7 mouse cellular contexts compared by ENCODE assay signal in genomic region chr1:185331983-185332430, GRCm38 (mm10). TPM values are rescaled to one million over a fixed set of nuclear protein-coding genes. Genes with fewer than 3 reads are reported as not detected.
DNase-seq lines count a peak whose midpoint lies in the region; ATAC-seq lines count a peak whose summit lies in the region.

Gene Bpnt1, plus strand, starts transcription at chr1:185332149.

- no peaks in the 10 kb centered on the region for H3K4me1 ChIP-seq in intestine, embryonic 15.5 days (replicated peaks)
- peaks cover 55% of the 10 kb centered on the region for H3K4me1 ChIP-seq in midbrain, embryonic 10.5 days

- H3K36me3 ChIP-seq in intestine, embryonic 15.5 days = 0 out of 2 replicates have a peak, but pooled peaks cover under 1% of the 10 kb centered on the region
- peaks cover 8% of the 10 kb centered on the region for H3K36me3 ChIP-seq in midbrain, embryonic 10.5 days

- peak; percentile 94 to 96 for DNase-seq in adrenal gland, adult (ENCODE audit: inconsistent age in 2 of 2, low spot score in 1 of 2)
- DNase-seq in embryo, embryonic 10.5 days (ENCODE audit: low spot score) = peak; percentile 95
- peak; percentile 92 for DNase-seq in gastrocnemius, postnatal 25 days
- DNase-seq in left cerebral cortex, postnatal 25 days (ENCODE audit: low spot score in 2 of 2) = peak; percentile 89 to 93
- DNase-seq in midbrain, embryonic 10.5 days (ENCODE audit: low spot score) = peak; percentile 90
- DNase-seq in right cerebral cortex, postnatal 4 days = peak; percentile 84

- H3K27ac ChIP-seq in intestine, embryonic 15.5 days = peak within 1 kb of the TSS; percentile 88
- H3K27ac ChIP-seq in midbrain, embryonic 10.5 days (replicated peaks) = peak within 1 kb of the TSS; percentile 83

- H3K4me2 ChIP-seq in intestine, embryonic 15.5 days (replicated peaks) = peak within 1 kb of the TSS; percentile 73

- H3K4me3 ChIP-seq in intestine, embryonic 15.5 days (replicated peaks) = peak within 1 kb of the TSS; percentile 53
- H3K4me3 ChIP-seq in midbrain, embryonic 10.5 days = peak within 1 kb of the TSS; percentile 60

- peak; percentile 74 for ATAC-seq in intestine, embryonic 15.5 days

- H3K27me3 ChIP-seq in intestine, embryonic 15.5 days (replicated peaks) = no peaks in the 10 kb centered on the region
- no peaks in the 10 kb centered on the region for H3K27me3 ChIP-seq in midbrain, embryonic 10.5 days (ENCODE audit: low read depth, poor library complexity, severe bottlenecking)

- H3K9me3 ChIP-seq in intestine, embryonic 15.5 days = no peaks in the 10 kb centered on the region
- H3K9me3 ChIP-seq in midbrain, embryonic 10.5 days (replicated peaks) = no peaks in the 10 kb centered on the region

- H3K9ac ChIP-seq in intestine, embryonic 15.5 days = peak within 1 kb of the TSS; percentile 55

- under 1% methylated on average over 32 of the region's 32 CpGs for WGBS in intestine, embryonic 15.5 days
- under 1% methylated on average over 32 of the region's 32 CpGs for WGBS in midbrain, embryonic 10.5 days

- intact Hi-C loops in left cerebral cortex, postnatal 25 days (cut with DNase I) = loop anchor here (2.0 kb wide), 1 partner anchor 31 kb away; the partner anchor contains the start of gene Eprs

RNA-seq across cellular contexts. Expression of gene Bpnt1, which starts in this region (rescaled TPM):
- 10 to 100 TPM; 17.8 to 18.1 TPM for total RNA-seq in gastrocnemius, postnatal 25 days (2021)
- 210 and 233 TPM in 2 replicates for polyA plus RNA-seq in intestine, embryonic 15.5 days (2015; fragmentation: Nextera tagmentation; extraction: Ambion mirVana)
- 10 to 100 TPM; 70.3 to 76.6 TPM for total RNA-seq in left cerebral cortex, postnatal 25 days (2021)
- polyA plus RNA-seq in midbrain, embryonic 10.5 days (2016; fragmentation: Nextera tagmentation; extraction: Ambion mirVana) = 30.7 and 31.8 TPM in 2 replicates

Comparison
In these comparisons a context has a peak if more than half of its experiments do, and no peak if none do; other contexts are left out.
1. Peak in every context shown above with its lines: DNase-seq, ATAC-seq, H3K4me3 ChIP-seq and H3K27ac ChIP-seq.